Mouse (Mus musculus): Measurements from ENCODE around the gene Sdc1. TPM values are rescaled to one million over a fixed set of nuclear protein-coding genes. Genes with fewer than 3 reads are reported as not detected.

Sdc1 gene
- total and polyA plus RNA-seq, 2 experiments from 2014 or later = 22.5 to 39.8 TPM

DNA sequence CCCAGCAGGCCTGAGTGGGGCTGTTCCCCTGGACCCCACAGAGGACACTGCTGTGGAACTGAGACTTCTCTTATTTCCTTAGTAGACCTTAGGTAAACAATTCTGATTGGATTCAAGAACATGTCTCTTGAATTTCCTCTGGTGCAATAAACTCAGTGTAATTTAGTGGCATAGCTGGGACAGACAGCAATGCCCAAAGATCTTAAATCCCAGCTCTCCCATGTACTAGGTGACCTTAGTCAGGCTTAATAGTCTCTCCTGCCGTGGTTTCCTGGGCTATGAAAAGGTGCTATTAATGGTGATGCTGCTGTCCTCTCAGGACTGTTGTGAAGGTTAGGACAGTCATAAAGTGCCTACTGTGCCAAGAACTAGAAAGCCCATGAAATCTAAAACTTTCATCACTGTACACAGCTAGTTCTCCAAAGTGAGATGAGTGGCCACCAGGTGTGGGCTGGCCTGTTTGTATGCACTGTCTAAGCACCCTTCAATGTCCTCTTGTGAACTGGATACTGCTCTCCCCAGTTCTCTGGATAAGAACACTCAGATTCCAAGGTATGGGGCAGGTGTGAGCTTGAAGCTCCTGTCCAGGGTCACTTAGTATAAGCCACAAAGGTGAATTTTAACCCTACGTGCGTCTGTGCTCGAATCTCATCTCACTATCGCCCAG lies 40.9 kb downstream of the Sdc1 start:
- H3K4me1 ChIP-seq (ENCODE audit: control insufficient read depth, insufficient read depth) = no peaks in the 10 kb centered on the region
- 85% methylated on average over 5 of the region's 5 CpGs for WGBS
- H3K27me3 ChIP-seq (ENCODE audit: control insufficient read depth, insufficient read depth, low read length) = 0 out of 2 replicates have a peak, but pooled peaks cover 5% of the 10 kb centered on the region
- H3K4me3 ChIP-seq (ENCODE audit: low read depth, low read length) = no peak overlapping the region
- no peaks in the 10 kb centered on the region for H3K36me3 ChIP-seq (replicated peaks; ENCODE audit: control insufficient read depth, insufficient read depth, low read length)
- no peaks in the 10 kb centered on the region for H3K9me3 ChIP-seq (replicated peaks; ENCODE audit: control insufficient read depth, low read length)
- ATAC-seq (ENCODE audit: insufficient read depth, low read depth) (no peak; the same call in 1 of the 2 replicates), DNase-seq (ENCODE audit: low spot score) (no peak)
- H3K27ac ChIP-seq (ENCODE audit: low read depth) = no peak overlapping the region
- no peak overlapping the region for H3K9ac ChIP-seq (replicated peaks; ENCODE audit: low read depth, low read length)
- no peak overlapping the region for H3K4me2 ChIP-seq (ENCODE audit: low read depth, low read length)
- TF ChIP-seq CTCF (IDR thresholded peaks at IDR 0.05; ENCODE audit: low read depth) (no peak), EP300 (IDR thresholded peaks at IDR 0.05; ENCODE audit: low read depth) (no peak)

DNA sequence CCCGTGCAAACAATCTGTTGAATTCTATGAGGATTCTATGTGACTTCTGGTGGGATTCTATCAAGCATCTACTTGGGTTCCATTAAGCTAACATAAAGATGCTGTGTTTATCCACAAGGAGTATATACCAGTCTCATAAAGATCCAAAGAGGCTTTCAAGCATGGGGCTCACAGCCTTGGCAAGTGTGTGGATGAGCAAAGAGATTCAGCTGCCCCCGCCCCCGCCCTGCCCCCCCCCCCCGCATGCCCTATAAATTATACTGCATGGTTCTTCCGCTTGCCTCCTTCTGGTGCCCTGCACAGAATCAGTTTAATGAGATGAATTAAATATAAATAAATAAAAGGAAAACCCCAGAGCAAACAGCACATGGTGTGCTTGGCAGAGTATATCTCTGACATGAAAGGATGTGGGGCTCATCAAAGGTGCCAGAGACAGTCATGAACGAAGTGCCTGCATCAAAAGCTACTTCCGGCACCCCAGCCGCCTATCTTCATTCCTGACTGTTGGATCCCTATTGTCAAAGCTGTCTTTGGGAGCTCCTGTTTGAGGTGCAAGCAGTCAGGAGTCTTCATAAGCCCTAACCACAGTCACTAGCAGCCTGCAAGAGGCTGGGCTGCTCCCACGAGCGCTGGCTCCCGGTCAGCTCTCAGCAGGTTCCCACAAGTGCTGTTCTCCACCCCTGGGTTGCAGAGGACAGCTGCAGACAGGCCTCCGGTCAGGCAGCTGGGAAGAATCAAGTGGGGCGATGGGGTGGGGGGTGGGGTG lies 46.5 kb downstream of the Sdc1 start:
- 0 out of 2 replicates have a peak, but pooled peaks cover 8% of the 10 kb centered on the region for H3K4me1 ChIP-seq (ENCODE audit: control insufficient read depth, insufficient read depth)
- TF ChIP-seq CTCF (IDR thresholded peaks at IDR 0.05; ENCODE audit: low read depth) (no peak), EP300 (IDR thresholded peaks at IDR 0.05; ENCODE audit: low read depth) (no peak)
- H3K27me3 ChIP-seq (ENCODE audit: control insufficient read depth, insufficient read depth, low read length) = 0 out of 2 replicates have a peak, but pooled peaks cover 5% of the 10 kb centered on the region
- no peak overlapping the region for H3K4me3 ChIP-seq (ENCODE audit: low read depth, low read length)
- no peaks in the 10 kb centered on the region for H3K9me3 ChIP-seq (replicated peaks; ENCODE audit: control insufficient read depth, low read length)
- H3K4me2 ChIP-seq (ENCODE audit: low read depth, low read length) = no peak overlapping the region
- ATAC-seq (ENCODE audit: insufficient read depth, low read depth) = peak; percentile 73
- DNase-seq (ENCODE audit: low spot score) = peak; percentile 24
- WGBS = 25% methylated on average over 13 of the region's 13 CpGs
- no peaks in the 10 kb centered on the region for H3K36me3 ChIP-seq (replicated peaks; ENCODE audit: control insufficient read depth, insufficient read depth, low read length)
- H3K9ac ChIP-seq (replicated peaks; ENCODE audit: low read depth, low read length) = no peak overlapping the region
- H3K27ac ChIP-seq (ENCODE audit: low read depth) = no peak overlapping the region

DNA sequence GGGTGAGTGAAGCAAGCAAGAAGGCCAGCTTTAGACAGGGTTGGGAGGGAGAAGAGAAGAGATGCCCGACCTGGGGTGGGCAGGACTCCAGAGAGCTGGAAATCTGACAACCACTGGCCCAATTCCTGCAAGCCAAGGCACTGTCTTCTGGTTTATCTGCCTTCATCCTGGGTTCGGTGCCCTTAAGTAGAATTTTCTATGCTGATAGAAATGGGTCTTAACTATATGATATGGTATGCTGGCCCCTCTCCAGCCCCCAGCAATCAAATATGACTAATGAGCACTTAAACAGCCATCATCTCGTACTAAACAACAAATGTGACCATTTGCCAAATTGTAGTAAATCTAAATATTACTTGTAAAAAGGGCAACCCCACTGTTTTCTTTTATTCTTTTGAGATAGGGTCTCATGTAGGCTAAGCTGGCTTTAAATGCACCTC lies 47.1 kb downstream of the Sdc1 start:
- TF ChIP-seq CTCF (IDR thresholded peaks at IDR 0.05; ENCODE audit: low read depth) = no peak
- no peak for TF ChIP-seq EP300 (IDR thresholded peaks at IDR 0.05; ENCODE audit: low read depth)
- 31% methylated on average over 3 of the region's 3 CpGs for WGBS
- ATAC-seq (ENCODE audit: insufficient read depth, low read depth) = no peak

DNA sequence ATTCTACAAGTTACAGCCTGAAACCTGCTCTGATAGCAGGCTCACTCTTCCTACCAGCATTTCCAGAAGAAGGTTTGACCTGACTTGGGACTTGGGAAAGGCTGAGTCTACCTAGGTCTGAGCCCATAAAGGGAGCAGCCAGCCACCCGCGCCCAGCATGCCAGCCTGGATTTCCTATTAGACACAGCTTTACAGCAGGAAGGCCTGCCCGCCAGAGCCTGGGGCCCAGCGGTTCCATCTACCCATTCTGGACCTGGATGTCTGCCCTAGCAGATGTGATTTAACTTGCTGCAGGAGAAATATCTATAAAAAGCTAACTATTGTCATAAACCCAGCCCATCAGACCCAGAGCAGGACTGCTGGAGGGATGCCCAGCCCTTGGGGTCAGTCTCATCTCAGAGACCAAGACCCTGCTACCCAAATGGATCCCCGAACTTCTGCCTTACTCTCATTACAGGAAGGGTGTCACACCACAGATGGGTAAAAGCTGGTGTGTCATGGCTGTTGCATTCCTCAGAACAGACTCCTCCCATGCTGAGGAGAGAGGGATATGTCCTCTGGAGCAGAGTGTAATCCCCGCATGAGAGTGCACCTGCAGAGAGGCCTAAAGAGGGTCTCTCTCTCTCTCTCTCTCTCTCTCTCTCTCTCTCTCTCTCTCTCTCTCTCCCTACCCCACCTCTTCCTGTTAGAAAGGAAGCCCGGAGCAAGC lies 54.0 kb downstream of the Sdc1 start:
- H3K4me2 ChIP-seq (ENCODE audit: low read depth, low read length) = no peak overlapping the region
- TF ChIP-seq EP300 (IDR thresholded peaks at IDR 0.05; ENCODE audit: low read depth) (no peak), CTCF (IDR thresholded peaks at IDR 0.05; ENCODE audit: low read depth) (no peak)
- H3K9me3 ChIP-seq (replicated peaks; ENCODE audit: control insufficient read depth, low read length) = no peaks in the 10 kb centered on the region
- H3K27me3 ChIP-seq (ENCODE audit: control insufficient read depth, insufficient read depth, low read length) = no peaks in the 10 kb centered on the region
- H3K4me1 ChIP-seq (ENCODE audit: control insufficient read depth, insufficient read depth) = no peaks in the 10 kb centered on the region
- ATAC-seq (ENCODE audit: insufficient read depth, low read depth) = no peak
- WGBS = 76% methylated on average over 7 of the region's 7 CpGs
- no peak overlapping the region for H3K4me3 ChIP-seq (ENCODE audit: low read depth, low read length)
- no peak overlapping the region for H3K27ac ChIP-seq (ENCODE audit: low read depth)
- DNase-seq (ENCODE audit: low spot score) = no peak
- no peaks in the 10 kb centered on the region for H3K36me3 ChIP-seq (replicated peaks; ENCODE audit: control insufficient read depth, insufficient read depth, low read length)
- H3K9ac ChIP-seq (replicated peaks; ENCODE audit: low read depth, low read length) = no peak overlapping the region

More for the DNA sequence above, 47.1 kb downstream of the Sdc1 start:
- 0 out of 2 replicates have a peak, but pooled peaks cover 8% of the 10 kb centered on the region for H3K4me1 ChIP-seq (ENCODE audit: control insufficient read depth, insufficient read depth)
- H3K4me3 ChIP-seq (ENCODE audit: low read depth, low read length) = no peak overlapping the region
- H3K27me3 ChIP-seq (ENCODE audit: control insufficient read depth, insufficient read depth, low read length) = 0 out of 2 replicates have a peak, but pooled peaks cover 5% of the 10 kb centered on the region
- no peak overlapping the region for H3K9ac ChIP-seq (replicated peaks; ENCODE audit: low read depth, low read length)
- no peaks in the 10 kb centered on the region for H3K9me3 ChIP-seq (replicated peaks; ENCODE audit: control insufficient read depth, low read length)
- H3K4me2 ChIP-seq (ENCODE audit: low read depth, low read length) = no peak overlapping the region
- H3K27ac ChIP-seq (ENCODE audit: low read depth) = no peak overlapping the region
- DNase-seq (ENCODE audit: low spot score) = no peak
- H3K36me3 ChIP-seq (replicated peaks; ENCODE audit: control insufficient read depth, insufficient read depth, low read length) = no peaks in the 10 kb centered on the region

DNA sequence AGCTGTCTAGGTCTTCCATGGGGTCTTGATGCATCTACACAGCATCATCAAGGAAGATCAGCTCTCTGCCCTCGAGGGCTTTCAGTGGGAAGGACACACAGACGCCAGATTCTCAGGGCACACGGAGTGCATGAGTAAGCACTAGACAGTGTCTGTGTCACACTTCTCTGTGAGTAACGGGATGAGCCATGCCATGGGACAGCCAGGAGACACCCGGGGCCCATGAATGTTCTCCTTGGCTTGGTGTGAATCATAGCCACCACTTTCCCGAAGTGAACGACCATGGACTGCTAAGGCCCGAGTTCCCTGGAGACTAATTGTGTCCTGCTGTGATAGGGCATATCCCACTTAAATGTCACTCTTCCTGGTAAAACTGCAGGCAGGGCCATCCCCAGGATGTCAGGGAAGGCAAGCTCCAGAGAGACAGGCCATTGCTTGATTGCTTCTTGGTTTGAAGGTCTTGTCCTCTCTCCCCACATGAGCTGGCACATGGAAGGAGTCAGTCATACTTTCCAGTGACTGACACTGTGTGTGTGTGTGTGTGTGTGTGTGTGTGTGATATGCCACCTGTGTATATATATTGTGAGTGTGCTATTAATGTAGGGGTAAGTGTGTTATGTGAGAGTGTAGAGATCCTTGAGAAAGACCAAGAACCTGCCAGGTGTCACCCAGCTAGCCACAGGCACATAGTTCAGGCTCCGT lies 56.0 kb downstream of the Sdc1 start:
- no peaks in the 10 kb centered on the region for H3K36me3 ChIP-seq (replicated peaks; ENCODE audit: control insufficient read depth, insufficient read depth, low read length)
- H3K9ac ChIP-seq (replicated peaks; ENCODE audit: low read depth, low read length) = no peak overlapping the region
- H3K27me3 ChIP-seq (ENCODE audit: control insufficient read depth, insufficient read depth, low read length) = no peaks in the 10 kb centered on the region
- DNase-seq (ENCODE audit: low spot score) (no peak), ATAC-seq (ENCODE audit: insufficient read depth, low read depth) (no peak)
- H3K27ac ChIP-seq (ENCODE audit: low read depth) = no peak overlapping the region
- TF ChIP-seq EP300 (IDR thresholded peaks at IDR 0.05; ENCODE audit: low read depth) = no peak
- TF ChIP-seq CTCF (IDR thresholded peaks at IDR 0.05; ENCODE audit: low read depth) = no peak
- no peak overlapping the region for H3K4me3 ChIP-seq (ENCODE audit: low read depth, low read length)
- H3K4me2 ChIP-seq (ENCODE audit: low read depth, low read length) = no peak overlapping the region
- no peaks in the 10 kb centered on the region for H3K4me1 ChIP-seq (ENCODE audit: control insufficient read depth, insufficient read depth)
- 83% methylated on average over 9 of the region's 9 CpGs for WGBS
- H3K9me3 ChIP-seq (replicated peaks; ENCODE audit: control insufficient read depth, low read length) = no peaks in the 10 kb centered on the region

All from heart, postnatal 0 days (tissue).